Mouse (Mus musculus): ENCODE measurements around the gene Kremen1. TPM values are rescaled to one million over a fixed set of nuclear protein-coding genes. Genes with fewer than 3 reads are reported as not detected.
A peak's percentile ranks its signal among the peaks of the same experiment; 100 is the strongest.

The Kremen1 gene
- polyA plus RNA-seq, 1 experiment from 2014 or later: 28.1 TPM

DNA sequence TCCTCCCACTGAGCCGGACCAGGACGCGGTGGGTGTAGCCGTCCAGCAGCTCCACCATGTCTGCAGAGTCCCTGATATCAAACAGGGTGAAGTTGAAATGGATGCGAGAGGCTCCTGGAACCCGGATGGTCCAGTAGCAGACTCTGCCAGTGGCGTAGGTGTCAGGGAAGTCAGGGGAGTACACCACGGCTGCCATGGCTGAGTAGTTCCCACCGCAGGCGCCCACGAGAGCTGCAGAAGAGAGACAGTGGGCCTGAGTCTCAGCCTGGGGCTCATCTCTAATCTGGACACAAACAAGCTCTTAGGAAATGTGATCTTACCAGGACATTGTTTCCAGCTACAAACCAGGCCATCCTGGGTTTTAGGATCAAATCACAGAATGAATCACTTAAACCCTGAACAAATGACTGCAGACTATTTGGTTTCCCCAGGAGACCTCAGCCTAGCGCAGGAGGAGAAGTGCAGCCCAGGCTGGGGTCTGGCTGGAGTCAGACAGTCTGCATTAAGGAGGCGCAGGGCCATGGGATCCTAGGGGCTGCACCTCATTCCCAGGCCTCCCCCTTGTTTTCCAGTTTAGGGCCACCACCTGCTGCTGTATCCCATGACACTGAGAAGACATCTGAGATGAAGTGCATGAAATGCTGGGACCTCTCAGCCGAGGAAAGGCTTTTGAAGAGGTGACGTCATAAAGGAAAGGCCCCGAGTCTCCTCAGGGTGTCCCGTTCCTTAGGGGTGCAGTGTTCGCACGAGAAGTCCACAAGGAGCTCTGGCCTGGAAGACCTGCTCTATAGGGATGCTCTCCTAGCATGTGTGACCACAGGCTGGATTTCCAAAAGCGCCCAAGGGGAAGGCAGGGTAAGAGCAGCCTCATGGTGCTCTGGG, 59.3 kb downstream of the Kremen1 start:
- Histone ChIP-seq H3K9me3 (replicated peaks; ENCODE audit: control insufficient read depth, low read length) (no peaks in the 10 kb centered on the region), H3K9ac (ENCODE audit: low read length) (no peak overlapping the region), H3K36me3 (ENCODE audit: control insufficient read depth, insufficient read depth) (peaks cover 35% of the 10 kb centered on the region), H3K4me2 (ENCODE audit: low read depth, low read length) (no peak overlapping the region), H3K27me3 (ENCODE audit: control insufficient read depth, insufficient read depth, low read length) (no peaks in the 10 kb centered on the region), H3K4me1 (ENCODE audit: control insufficient read depth, insufficient read depth, low read length) (no peaks in the 10 kb centered on the region), H3K4me3 (ENCODE audit: low read length) (no peak overlapping the region), H3K27ac (ENCODE audit: low read length) (no peak overlapping the region)
- ATAC-seq (replicated peaks; ENCODE audit: extremely low read depth, insufficient read depth, low FRiP score): no peak
- 88% methylated on average over 20 of the region's 20 CpGs for WGBS

GRCm38 (mm10) chr11:5199879-5200278, 61.5 kb downstream of the Kremen1 start:
- ATAC-seq (replicated peaks; ENCODE audit: extremely low read depth, insufficient read depth, low FRiP score): no peak
- Histone ChIP-seq H3K27me3 (ENCODE audit: control insufficient read depth, insufficient read depth, low read length) (no peaks in the 10 kb centered on the region), H3K9me3 (replicated peaks; ENCODE audit: control insufficient read depth, low read length) (no peaks in the 10 kb centered on the region), H3K4me2 (ENCODE audit: low read depth, low read length) (no peak overlapping the region), H3K4me3 (ENCODE audit: low read length) (no peak overlapping the region), H3K27ac (ENCODE audit: low read length) (no peak overlapping the region), H3K36me3 (ENCODE audit: control insufficient read depth, insufficient read depth) (peaks cover 36% of the 10 kb centered on the region), H3K9ac (ENCODE audit: low read length) (no peak overlapping the region), H3K4me1 (ENCODE audit: control insufficient read depth, insufficient read depth, low read length) (0 out of 2 replicates have a peak, but pooled peaks cover 3% of the 10 kb centered on the region)
- WGBS: 72% methylated on average over 2 of the region's 2 CpGs

- Histone ChIP-seq H3K4me1 (ENCODE audit: control insufficient read depth, insufficient read depth, low read length) (peaks cover 24% of the 10 kb centered on the region), H3K4me3 (ENCODE audit: low read length) (no peak overlapping the region), H3K9me3 (replicated peaks; ENCODE audit: control insufficient read depth, low read length) (no peaks in the 10 kb centered on the region), H3K9ac (ENCODE audit: low read length) (no peak overlapping the region), H3K36me3 (ENCODE audit: control insufficient read depth, insufficient read depth) (peaks cover 31% of the 10 kb centered on the region), H3K27ac (ENCODE audit: low read length) (no peak overlapping the region), H3K27me3 (ENCODE audit: control insufficient read depth, insufficient read depth, low read length) (no peaks in the 10 kb centered on the region), H3K4me2 (ENCODE audit: low read depth, low read length) (no peak overlapping the region)
- 56% methylated on average over 5 of the region's 5 CpGs for WGBS
- no peak for ATAC-seq (replicated peaks; ENCODE audit: extremely low read depth, insufficient read depth, low FRiP score)
These were observed 64.3 kb downstream of the Kremen1 start for GRCm38 (mm10) chr11:5197068-5197467.

- H3K4me3 ChIP-seq (ENCODE audit: low read length): no peak overlapping the region
- no peak overlapping the region for H3K4me2 ChIP-seq (ENCODE audit: low read depth, low read length)
- H3K9me3 ChIP-seq (replicated peaks; ENCODE audit: control insufficient read depth, low read length): no peaks in the 10 kb centered on the region
- peaks cover 28% of the 10 kb centered on the region for H3K4me1 ChIP-seq (ENCODE audit: control insufficient read depth, insufficient read depth, low read length)
- no peaks in the 10 kb centered on the region for H3K27me3 ChIP-seq (ENCODE audit: control insufficient read depth, insufficient read depth, low read length)
- no peak for ATAC-seq (replicated peaks; ENCODE audit: extremely low read depth, insufficient read depth, low FRiP score)
- peaks cover 31% of the 10 kb centered on the region for H3K36me3 ChIP-seq (ENCODE audit: control insufficient read depth, insufficient read depth)
- H3K27ac ChIP-seq (ENCODE audit: low read length): no peak overlapping the region
- no peak overlapping the region for H3K9ac ChIP-seq (ENCODE audit: low read length)
- whole genome bisulfite sequencing: 72% methylated on average over 7 of the region's 7 CpGs
These were observed 64.8 kb downstream of the Kremen1 start for GRCm38 (mm10) chr11:5196583-5196982.

DNA sequence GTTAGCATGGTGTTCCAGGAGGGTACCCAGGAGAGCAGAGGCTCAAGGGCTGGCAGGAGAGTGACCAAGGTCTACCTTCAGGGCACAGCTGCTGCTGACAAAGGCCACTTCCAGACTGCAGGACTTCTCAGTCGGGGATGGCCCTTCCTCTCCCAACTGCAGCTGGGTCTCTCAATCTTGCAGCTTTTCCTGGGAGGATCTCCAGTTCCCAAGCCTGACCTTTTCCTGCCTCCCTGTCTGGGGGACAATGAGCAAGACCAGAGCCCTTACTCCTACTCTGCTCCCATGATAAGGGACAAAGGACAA, 67.8 kb downstream of the Kremen1 start:
- Histone ChIP-seq H3K27me3 (ENCODE audit: control insufficient read depth, insufficient read depth, low read length) (no peaks in the 10 kb centered on the region), H3K27ac (ENCODE audit: low read length) (peak overlapping the region; percentile 37; the same call in 1 of the 2 replicates), H3K9ac (ENCODE audit: low read length) (peak overlapping the region; percentile 11; the same call in 1 of the 2 replicates), H3K36me3 (ENCODE audit: control insufficient read depth, insufficient read depth) (peaks cover 21% of the 10 kb centered on the region), H3K9me3 (replicated peaks; ENCODE audit: control insufficient read depth, low read length) (no peaks in the 10 kb centered on the region), H3K4me1 (ENCODE audit: control insufficient read depth, insufficient read depth, low read length) (peaks cover 38% of the 10 kb centered on the region), H3K4me3 (ENCODE audit: low read length) (no peak overlapping the region), H3K4me2 (ENCODE audit: low read depth, low read length) (no peak overlapping the region)
- 17% methylated on average over 1 of the region's 1 CpGs for WGBS
- 0 out of 2 replicates have a peak, but pooled peaks have one; percentile 42 for ATAC-seq (replicated peaks; ENCODE audit: extremely low read depth, insufficient read depth, low FRiP score)

- WGBS: 60% methylated on average over 8 of the region's 8 CpGs
- ATAC-seq (replicated peaks; ENCODE audit: extremely low read depth, insufficient read depth, low FRiP score): no peak
- Histone ChIP-seq H3K27ac (ENCODE audit: low read length) (peak overlapping the region; percentile 37; the same call in 1 of the 2 replicates), H3K9me3 (replicated peaks; ENCODE audit: control insufficient read depth, low read length) (no peaks in the 10 kb centered on the region), H3K36me3 (ENCODE audit: control insufficient read depth, insufficient read depth) (peaks cover 17% of the 10 kb centered on the region), H3K27me3 (ENCODE audit: control insufficient read depth, insufficient read depth, low read length) (no peaks in the 10 kb centered on the region), H3K9ac (ENCODE audit: low read length) (0 out of 2 replicates have a peak overlapping the region, but pooled peaks have one; percentile 11), H3K4me2 (ENCODE audit: low read depth, low read length) (no peak overlapping the region), H3K4me3 (ENCODE audit: low read length) (no peak overlapping the region), H3K4me1 (ENCODE audit: control insufficient read depth, insufficient read depth, low read length) (peaks cover 38% of the 10 kb centered on the region)
These were observed 68.3 kb downstream of the Kremen1 start for GRCm38 (mm10) chr11:5192840-5193575.

DNA sequence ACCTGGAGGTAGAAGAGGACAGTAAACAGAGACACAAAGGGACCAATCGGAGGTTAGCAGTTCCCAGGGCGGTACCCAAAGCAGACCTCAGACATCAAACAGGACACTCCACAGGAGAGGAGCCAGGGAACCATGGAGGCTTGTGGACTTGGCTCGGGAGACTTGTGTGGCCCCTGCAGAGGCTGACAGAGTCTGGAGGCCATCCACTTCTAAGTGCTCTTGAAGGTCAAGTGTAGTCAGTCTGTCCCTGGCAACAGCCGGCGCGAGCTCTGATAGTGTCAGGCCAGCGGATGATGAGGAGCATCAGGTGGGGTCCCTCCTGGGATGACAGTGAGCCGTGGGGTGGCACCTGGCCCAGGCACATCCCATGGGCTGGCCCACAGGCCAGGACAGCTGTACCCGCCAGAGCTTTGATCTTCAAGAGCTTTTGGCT, 69.3 kb downstream of the Kremen1 start:
- Histone ChIP-seq H3K4me2 (ENCODE audit: low read depth, low read length) (no peak overlapping the region), H3K4me3 (ENCODE audit: low read length) (no peak overlapping the region), H3K27me3 (ENCODE audit: control insufficient read depth, insufficient read depth, low read length) (no peaks in the 10 kb centered on the region), H3K27ac (ENCODE audit: low read length) (peak overlapping the region; percentile 20; the same call in 1 of the 2 replicates), H3K9me3 (replicated peaks; ENCODE audit: control insufficient read depth, low read length) (no peaks in the 10 kb centered on the region), H3K36me3 (ENCODE audit: control insufficient read depth, insufficient read depth) (peaks cover 16% of the 10 kb centered on the region; the same call in 1 of the 2 replicates), H3K9ac (ENCODE audit: low read length) (0 out of 2 replicates have a peak overlapping the region, but pooled peaks have one; percentile 3), H3K4me1 (ENCODE audit: control insufficient read depth, insufficient read depth, low read length) (peaks cover 38% of the 10 kb centered on the region)
- 28% methylated on average over 9 of the region's 9 CpGs for whole genome bisulfite sequencing
- ATAC-seq (replicated peaks; ENCODE audit: extremely low read depth, insufficient read depth, low FRiP score): peak; percentile 50

GRCm38 (mm10) chr11:5189239-5189933, 72.0 kb downstream of the Kremen1 start:
- ATAC-seq (replicated peaks; ENCODE audit: extremely low read depth, insufficient read depth, low FRiP score): no peak
- no peak overlapping the region for H3K27ac ChIP-seq (ENCODE audit: low read length)
- 52% methylated on average over 9 of the region's 9 CpGs for WGBS
- H3K4me1 ChIP-seq (ENCODE audit: control insufficient read depth, insufficient read depth, low read length): peaks cover 36% of the 10 kb centered on the region
- no peak overlapping the region for H3K4me3 ChIP-seq (ENCODE audit: low read length)
- H3K4me2 ChIP-seq (ENCODE audit: low read depth, low read length): no peak overlapping the region
- H3K27me3 ChIP-seq (ENCODE audit: control insufficient read depth, insufficient read depth, low read length): no peaks in the 10 kb centered on the region
- 0 out of 2 replicates have a peak overlapping the region, but pooled peaks have one; percentile 10 for H3K9ac ChIP-seq (ENCODE audit: low read length)
- no peaks in the 10 kb centered on the region for H3K9me3 ChIP-seq (replicated peaks; ENCODE audit: control insufficient read depth, low read length)
- 0 out of 2 replicates have a peak, but pooled peaks cover under 1% of the 10 kb centered on the region for H3K36me3 ChIP-seq (ENCODE audit: control insufficient read depth, insufficient read depth)

Measured in heart, embryonic 16.5 days (tissue).